Mouse (Mus musculus) lung, postnatal 0 days (tissue): ENCODE measurements around the gene Med24. TPM values are rescaled to one million over a fixed set of nuclear protein-coding genes. Genes with fewer than 3 reads are reported as not detected.

Experiments
- ATAC-seq: fragments of 200-750 bp; cut with Nextera tagmentation; 2 replicates; pipeline ENCODE4 v1.8.0; 2017; ENCODE audit warnings: moderate library complexity
- DNase-seq: peaks from one replicate; pipeline ENCODE4 v3.0.0-alpha.2; 2016; ENCODE audit warnings: low spot score
- H3K27ac ChIP-seq: fragments of 300-500 bp; sonication (generic); 2 replicates; pipeline ENCODE4 v1.5.1; 2014; ENCODE audit warnings: antibody characterized with exemption, mild to moderate bottlenecking, low read length, mixed read lengths
- H3K27me3 ChIP-seq: fragments of 300-500 bp; sonication (generic); replicated peaks from 2 replicates; pipeline ENCODE4 v1.6.1; 2014; ENCODE audit warnings: low read length, mixed read lengths; ENCODE audit not compliant: insufficient read depth
- H3K36me3 ChIP-seq: fragments of 300-500 bp; sonication (generic); 2 replicates; pipeline ENCODE4 v1.6.1; 2014; ENCODE audit warnings: low read length, mixed read lengths; ENCODE audit not compliant: insufficient read depth
- H3K4me1 ChIP-seq: fragments of 300-500 bp; sonication (generic); 2 replicates; pipeline ENCODE4 v1.6.1; 2014; ENCODE audit warnings: antibody characterized with exemption, low read depth, low read length, mixed read lengths; ENCODE audit not compliant: insufficient read depth
- H3K4me2 ChIP-seq: fragments of 300-500 bp; sonication (generic); replicated peaks from 2 replicates; pipeline ENCODE4 v1.6.1; 2014; ENCODE audit warnings: low read depth, mild to moderate bottlenecking, low read length, moderate library complexity, mixed read lengths
- H3K4me3 ChIP-seq: fragments of 300-500 bp; sonication (generic); 2 replicates; pipeline ENCODE4 v1.5.1; 2014; ENCODE audit warnings: low read depth, low read length
- H3K9ac ChIP-seq: fragments of 300-500 bp; sonication (generic); replicated peaks from 2 replicates; pipeline ENCODE4 v1.6.1; 2014; ENCODE audit warnings: low read depth, mild to moderate bottlenecking
- H3K9me3 ChIP-seq: fragments of 300-500 bp; sonication (generic); 2 replicates; pipeline ENCODE4 v1.6.1; 2016; ENCODE audit warnings: low read length, mixed read lengths
- CTCF ChIP-seq: IDR thresholded peaks from 2 replicates; pipeline ENCODE4 v1.5.1; 2016; ENCODE audit warnings: antibody characterized with exemption, mild to moderate bottlenecking
- EP300 ChIP-seq: IDR thresholded peaks from 2 replicates; pipeline ENCODE4 v1.6.1; 2016; ENCODE audit warnings: antibody characterized with exemption, mild to moderate bottlenecking, control low read depth
- WGBS: fragments of 180-500 bp; shearing (Covaris S2); extraction: QIAGEN DNeasy Blood & Tissue Kit; methylation state at CpG from one replicate; pipeline ENCODE4 v1.1.7; 2014; 5-methylcytosine and 5-hydroxymethylcytosine counted together
- polyA plus RNA-seq: library from polyadenylated mRNA; unstranded; fragments of >200 nt; fragmentation: Nextera tagmentation; extraction: Ambion mirVana; gene quantifications from 2 replicates; pipeline ENCODE4 v1.2.1, GENCODE M21; 2015

Gene Med24
- polyA plus RNA-seq, 1 experiment from 2014 or later = 20.6 TPM

DNA sequence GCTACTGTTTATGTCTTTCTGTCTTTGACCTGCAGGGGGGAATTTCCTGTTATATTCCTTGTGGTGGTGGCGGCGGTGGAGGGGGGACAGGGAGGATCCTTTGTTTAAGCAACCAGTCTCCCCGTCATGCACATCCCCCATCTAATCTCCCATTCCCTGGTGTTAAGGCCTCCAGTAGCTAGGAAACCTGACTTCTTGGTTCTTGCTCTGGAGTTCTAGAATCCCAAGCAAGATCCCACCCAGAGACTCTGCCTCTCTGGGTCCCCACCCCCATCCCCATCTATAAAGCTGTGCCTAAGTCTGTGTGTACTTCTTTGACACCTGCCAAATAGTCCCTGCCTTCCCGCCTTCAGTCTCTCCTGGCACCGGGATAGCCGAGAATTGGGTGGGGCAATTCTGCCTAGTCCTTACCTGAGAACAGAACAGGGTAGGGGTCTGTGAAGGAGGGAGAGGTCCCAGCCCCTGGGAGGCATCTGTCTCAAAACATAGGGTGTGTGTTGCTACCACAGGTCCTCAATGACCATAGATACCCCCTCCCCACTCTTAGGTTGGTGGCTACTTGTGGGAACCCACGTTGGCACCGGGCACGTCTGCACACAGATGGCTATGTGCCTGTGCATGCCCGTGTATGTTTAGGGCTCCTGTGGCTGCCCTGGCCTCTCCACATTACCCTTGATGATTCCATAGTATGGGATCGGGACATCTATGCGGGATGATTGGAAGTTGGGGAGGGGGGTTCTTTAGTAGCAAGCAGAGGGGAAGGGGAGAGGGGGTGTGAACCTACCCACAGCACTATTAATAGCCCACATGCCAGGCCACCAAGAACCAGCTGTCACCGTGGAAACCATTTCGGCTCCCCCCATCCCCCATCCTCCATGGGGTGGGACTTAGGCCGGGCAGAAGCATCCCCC lies 19.5 kb upstream of the Med24 start:
- peak overlapping the region; percentile 23; the same call in 1 of the 2 replicates for H3K9ac ChIP-seq
- H3K36me3 ChIP-seq = no peaks in the 10 kb centered on the region
- ATAC-seq = 0 out of 2 replicates have a peak, but pooled peaks have one; percentile 2
- no peaks in the 10 kb centered on the region for H3K9me3 ChIP-seq
- H3K27ac ChIP-seq = peak overlapping the region; percentile 64
- H3K4me2 ChIP-seq = peak overlapping the region; percentile 28
- DNase-seq = peak; percentile 76
- H3K27me3 ChIP-seq = no peaks in the 10 kb centered on the region
- no peak overlapping the region for H3K4me3 ChIP-seq
- H3K4me1 ChIP-seq = peaks cover 83% of the 10 kb centered on the region
- peak; percentile 68 for TF ChIP-seq EP300
- peak; percentile 61 for TF ChIP-seq CTCF
- WGBS = 26% methylated on average over 15 of the region's 15 CpGs

DNA sequence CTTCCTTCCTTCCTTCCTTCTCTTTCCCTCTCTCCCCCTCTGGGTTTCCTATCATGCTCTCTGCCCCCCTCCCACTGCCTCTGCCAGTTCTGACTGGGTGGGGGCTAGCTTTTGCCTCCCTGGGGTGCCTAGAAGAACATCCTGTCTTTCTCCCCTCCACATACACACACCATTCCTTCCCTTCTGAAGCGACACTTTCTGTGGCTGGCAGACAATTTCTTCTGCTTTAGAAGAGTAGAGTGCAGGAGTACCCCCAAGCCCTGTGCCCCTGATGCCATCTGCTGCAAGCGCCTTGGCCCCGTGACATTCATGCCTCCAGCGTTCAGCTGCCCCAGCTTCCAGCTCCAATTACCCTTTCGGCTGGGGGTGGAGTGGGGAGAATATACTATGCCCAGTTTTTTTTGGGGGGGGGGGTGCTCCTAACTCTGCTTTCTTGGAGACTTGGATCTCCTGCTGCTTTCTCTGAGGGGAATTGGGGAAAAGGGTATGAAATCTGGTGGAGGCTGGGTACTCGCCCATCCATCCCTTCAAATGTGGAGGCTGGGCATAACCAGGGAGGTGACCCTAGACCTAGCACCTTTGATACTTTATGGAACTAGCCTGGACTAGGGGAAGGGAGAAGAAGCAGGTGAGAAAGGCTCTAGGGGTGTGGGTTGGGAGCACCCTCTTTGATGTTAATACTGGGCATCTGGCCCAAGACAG lies 18.7 kb upstream of the Med24 start:
- Histone ChIP-seq H3K27ac (peak overlapping the region; percentile 64), H3K27me3 (no peaks in the 10 kb centered on the region), H3K36me3 (no peaks in the 10 kb centered on the region), H3K9me3 (no peaks in the 10 kb centered on the region), H3K4me1 (peaks cover 83% of the 10 kb centered on the region), H3K4me3 (no peak overlapping the region), H3K4me2 (peak overlapping the region; percentile 28), H3K9ac (no peak overlapping the region)
- WGBS = 28% methylated on average over 6 of the region's 6 CpGs
- no peak for TF ChIP-seq CTCF
- TF ChIP-seq EP300 = no peak
- ATAC-seq (no peak), DNase-seq (peak; percentile 34)

GRCm38 (mm10) chr11:98746855-98747693 lies 17.8 kb upstream of the Med24 start:
- peak overlapping the region; percentile 44 for H3K4me2 ChIP-seq
- ATAC-seq (peak; percentile 24; the same call in 1 of the 2 replicates), DNase-seq (peak; percentile 83)
- H3K36me3 ChIP-seq = no peaks in the 10 kb centered on the region
- no peaks in the 10 kb centered on the region for H3K9me3 ChIP-seq
- peaks cover 78% of the 10 kb centered on the region for H3K4me1 ChIP-seq
- no peak overlapping the region for H3K9ac ChIP-seq
- TF ChIP-seq EP300 (no peak), CTCF (no peak)
- no peak overlapping the region for H3K4me3 ChIP-seq
- peak overlapping the region; percentile 55 for H3K27ac ChIP-seq
- WGBS = 2% methylated on average over 18 of the region's 19 CpGs
- H3K27me3 ChIP-seq = no peaks in the 10 kb centered on the region

DNA sequence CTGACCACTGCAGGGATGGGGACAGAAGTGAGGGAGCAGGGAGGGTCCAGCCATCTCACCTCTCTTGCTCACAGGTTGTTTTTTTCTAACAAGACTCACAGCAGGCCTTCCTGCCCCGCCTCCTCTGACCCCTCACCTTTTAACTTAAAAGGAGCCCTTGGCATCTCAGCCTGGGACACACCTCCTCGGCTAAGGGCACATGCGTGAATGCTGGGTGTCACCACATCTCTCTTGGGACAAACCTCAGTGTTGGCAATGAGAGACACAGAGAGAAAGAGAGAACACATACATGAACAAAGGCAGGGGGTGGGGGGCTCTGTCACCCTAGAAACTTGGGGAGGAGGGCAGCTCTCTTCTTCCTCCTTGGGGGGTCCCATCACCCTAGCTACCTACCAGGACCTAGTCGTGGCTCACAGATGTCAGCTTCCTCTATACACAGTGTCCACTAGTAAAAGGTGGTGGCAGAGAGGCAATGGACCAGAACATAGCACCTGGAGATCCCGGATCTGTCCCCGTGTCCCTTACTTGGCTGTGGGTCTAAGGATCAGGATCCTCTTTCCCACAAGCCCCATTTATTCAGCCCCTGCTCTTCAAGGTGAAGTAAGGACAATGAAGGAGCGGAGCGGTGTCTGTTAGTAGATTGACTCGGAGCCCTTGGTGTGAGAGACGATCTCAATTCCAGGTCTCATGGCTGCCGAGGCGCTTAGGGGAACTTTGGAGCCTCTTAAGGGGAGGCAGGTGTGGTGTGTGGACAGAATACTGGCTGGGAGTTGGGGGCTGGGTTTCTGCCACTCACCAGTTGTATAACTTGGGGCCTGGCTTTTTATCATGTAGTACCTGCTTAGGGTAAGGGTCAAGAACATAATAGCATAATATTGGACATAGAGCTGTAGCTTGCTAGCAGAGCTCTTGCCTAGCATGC lies 17.0 kb upstream of the Med24 start:
- peaks cover 69% of the 10 kb centered on the region for H3K4me1 ChIP-seq
- H3K9ac ChIP-seq = 0 out of 2 replicates have a peak overlapping the region, but pooled peaks have one; percentile 29
- H3K4me2 ChIP-seq = peak overlapping the region; percentile 44
- TF ChIP-seq EP300 = no peak
- TF ChIP-seq CTCF = no peak
- DNase-seq (no peak), ATAC-seq (no peak)
- no peaks in the 10 kb centered on the region for H3K27me3 ChIP-seq
- H3K36me3 ChIP-seq = no peaks in the 10 kb centered on the region
- no peak overlapping the region for H3K4me3 ChIP-seq
- H3K27ac ChIP-seq = peak overlapping the region; percentile 55
- H3K9me3 ChIP-seq = no peaks in the 10 kb centered on the region
- 50% methylated on average over 12 of the region's 12 CpGs for WGBS

- Histone ChIP-seq H3K4me3 (no peak overlapping the region), H3K9ac (no peak overlapping the region), H3K27ac (peak overlapping the region; percentile 98), H3K9me3 (no peaks in the 10 kb centered on the region), H3K27me3 (no peaks in the 10 kb centered on the region), H3K4me2 (peak overlapping the region; percentile 91), H3K36me3 (no peaks in the 10 kb centered on the region), H3K4me1 (peaks cover 62% of the 10 kb centered on the region)
- 13% methylated on average over 7 of the region's 7 CpGs for WGBS
- DNase-seq (peak; percentile 41), ATAC-seq (no peak)
- TF ChIP-seq CTCF (no peak), EP300 (no peak)
Measured at GRCm38 (mm10) chr11:98744456-98745019, 15.3 kb upstream of the Med24 start.
